Comparison of ENCODE assay signal across 9 mouse cellular contexts in genomic region chr4:81579389-81580110, GRCm38 (mm10).
DNase-seq lines count a peak whose midpoint lies in the region; ATAC-seq and TF ChIP-seq lines count a peak whose summit lies in the region.
"Had no signal": no experiment of that assay in that cellular context is flagged by ENCODE, and none has a peak within 500 bp of the region (broad histone marks: within the 10 kb centered on the region; RNA-seq: fewer than 3 reads in every experiment).

No protein-coding gene starts in this region.

- no peak for ATAC-seq in liver, embryonic 11.5 days (replicated peaks; ENCODE audit: low FRiP score)
- no peak for ATAC-seq in forebrain, embryonic 12.5 days (ENCODE audit: low FRiP score)
- 0 out of 2 replicates have a peak, but pooled peaks have one; percentile 27 for ATAC-seq in hindbrain, embryonic 16.5 days
- peak; percentile 21; the same call in 1 of the 2 replicates for ATAC-seq in neural tube, embryonic 14.5 days (ENCODE audit: low read depth)

- H3K36me3 ChIP-seq in liver, adult 2 months (ENCODE audit: control insufficient read depth, insufficient read depth, low read length), result no peaks in the 10 kb centered on the region
- H3K36me3 ChIP-seq in liver, embryonic 11.5 days (ENCODE audit: control insufficient read depth, insufficient read depth, low read length), result no peaks in the 10 kb centered on the region
- no peaks in the 10 kb centered on the region for H3K36me3 ChIP-seq in forebrain, embryonic 12.5 days (replicated peaks)
- H3K36me3 ChIP-seq in hindbrain, embryonic 16.5 days (ENCODE audit: control insufficient read depth, insufficient read depth, low read length), result no peaks in the 10 kb centered on the region
- no peaks in the 10 kb centered on the region for H3K36me3 ChIP-seq in neural tube, embryonic 14.5 days (ENCODE audit: control insufficient read depth, insufficient read depth, low read length)
- H3K36me3 ChIP-seq: heart, embryonic 15.5 days had no signal

- 0 out of 2 replicates have a peak overlapping the region, but pooled peaks have one; percentile 12 for H3K27ac ChIP-seq in liver, adult 2 months (replicated peaks; ENCODE audit: insufficient read depth, low read depth, low read length)
- no peak overlapping the region for H3K27ac ChIP-seq in liver, embryonic 11.5 days (ENCODE audit: low read depth, low read length)
- H3K27ac ChIP-seq in forebrain, embryonic 12.5 days, result peak overlapping the region; percentile 62; the same call in 1 of the 2 replicates
- H3K27ac ChIP-seq in hindbrain, embryonic 16.5 days (ENCODE audit: low read depth, low read length), result no peak overlapping the region
- peak overlapping the region; percentile 55; the same call in 1 of the 2 replicates for H3K27ac ChIP-seq in neural tube, embryonic 14.5 days (ENCODE audit: low read depth, low read length)
- H3K27ac ChIP-seq: kidney, postnatal 0 days had no signal

- no peak overlapping the region for H3K9ac ChIP-seq in liver, adult 2 months (ENCODE audit: low read depth, low read length)
- no peak overlapping the region for H3K9ac ChIP-seq in liver, embryonic 11.5 days (ENCODE audit: low read depth, low read length)
- H3K9ac ChIP-seq in forebrain, embryonic 12.5 days, result 0 out of 2 replicates have a peak overlapping the region, but pooled peaks have one; percentile 7
- no peak overlapping the region for H3K9ac ChIP-seq in hindbrain, embryonic 16.5 days (ENCODE audit: low read depth, low read length)
- H3K9ac ChIP-seq in neural tube, embryonic 14.5 days (replicated peaks; ENCODE audit: low read depth, low read length), result no peak overlapping the region
- H3K9ac ChIP-seq: heart, embryonic 15.5 days had no signal

- no peaks in the 10 kb centered on the region for H3K4me1 ChIP-seq in liver, adult 2 months (ENCODE audit: control insufficient read depth, insufficient read depth, low read length)
- H3K4me1 ChIP-seq in liver, embryonic 11.5 days (replicated peaks; ENCODE audit: control insufficient read depth, insufficient read depth, low read length), result no peaks in the 10 kb centered on the region; the same call in 1 of the 2 replicates
- peaks cover 13% of the 10 kb centered on the region for H3K4me1 ChIP-seq in forebrain, embryonic 12.5 days
- H3K4me1 ChIP-seq in hindbrain, embryonic 16.5 days (ENCODE audit: control insufficient read depth, insufficient read depth, low read depth, low read length), result peaks cover 2% of the 10 kb centered on the region; the same call in 1 of the 2 replicates
- H3K4me1 ChIP-seq in neural tube, embryonic 14.5 days (ENCODE audit: control insufficient read depth, insufficient read depth, low read length), result peaks cover 15% of the 10 kb centered on the region; the same call in 1 of the 2 replicates

- no peak for TF ChIP-seq POLR2A in liver, adult 2 months (IDR thresholded peaks at IDR 0.05; ENCODE audit: extremely low read depth, insufficient read depth, low read length)

- no peak for DNase-seq in liver, adult 2 months (ENCODE audit: extremely low read depth, low read depth, low spot score)
- no peak for DNase-seq in liver, embryonic 11.5 days (ENCODE audit: low spot score)
- DNase-seq in kidney, adult 18-20 months, result no peak
- DNase-seq in frontal cortex, adult 2 months (ENCODE audit: extremely low spot score in 1 of 2, low spot score in 1 of 2), result no peak

- H3K27me3 ChIP-seq in liver, adult 2 months (ENCODE audit: control insufficient read depth, insufficient read depth, low read length), result no peaks in the 10 kb centered on the region
- H3K27me3 ChIP-seq in liver, embryonic 11.5 days (replicated peaks; ENCODE audit: control insufficient read depth, insufficient read depth, low read length), result no peaks in the 10 kb centered on the region
- no peaks in the 10 kb centered on the region for H3K27me3 ChIP-seq in forebrain, embryonic 12.5 days
- peaks cover 2% of the 10 kb centered on the region; the same call in 1 of the 2 replicates for H3K27me3 ChIP-seq in hindbrain, embryonic 16.5 days (replicated peaks; ENCODE audit: control insufficient read depth, insufficient read depth, low read length)
- H3K27me3 ChIP-seq in neural tube, embryonic 14.5 days (ENCODE audit: control insufficient read depth, insufficient read depth, low read length), result no peaks in the 10 kb centered on the region
- H3K27me3 ChIP-seq: heart, embryonic 15.5 days had no signal

- no peak overlapping the region for H3K4me2 ChIP-seq in liver, embryonic 11.5 days
- peak overlapping the region; percentile 10; the same call in 1 of the 2 replicates for H3K4me2 ChIP-seq in forebrain, embryonic 12.5 days
- no peak overlapping the region for H3K4me2 ChIP-seq in hindbrain, embryonic 16.5 days (ENCODE audit: low read length)
- 0 out of 2 replicates have a peak overlapping the region, but pooled peaks have one; percentile 12 for H3K4me2 ChIP-seq in neural tube, embryonic 14.5 days (ENCODE audit: low read depth, low read length)
- H3K4me2 ChIP-seq: heart, embryonic 15.5 days had no signal

- no peak overlapping the region for H3K4me3 ChIP-seq in liver, adult 2 months (ENCODE audit: insufficient read depth, low read depth, low read length)
- H3K4me3 ChIP-seq in liver, embryonic 11.5 days (ENCODE audit: low read depth, low read length), result no peak overlapping the region
- H3K4me3 ChIP-seq in forebrain, embryonic 12.5 days (replicated peaks), result no peak overlapping the region
- H3K4me3 ChIP-seq in hindbrain, embryonic 16.5 days (ENCODE audit: low read length), result no peak overlapping the region
- H3K4me3 ChIP-seq in neural tube, embryonic 14.5 days (ENCODE audit: low read depth, low read length), result no peak overlapping the region
- H3K4me3 ChIP-seq: heart, embryonic 15.5 days had no signal

- no peak for TF ChIP-seq CTCF in liver, adult 2 months (IDR thresholded peaks at IDR 0.05; ENCODE audit: low read depth, low read length)

- H3K79me2 ChIP-seq in liver, adult 2 months (ENCODE audit: control insufficient read depth, insufficient read depth, low read length), result no peaks in the 10 kb centered on the region

- no peaks in the 10 kb centered on the region for H3K9me3 ChIP-seq in liver, embryonic 11.5 days (ENCODE audit: control insufficient read depth, low read length)
- H3K9me3 ChIP-seq in forebrain, embryonic 12.5 days, result no peaks in the 10 kb centered on the region
- no peaks in the 10 kb centered on the region for H3K9me3 ChIP-seq in hindbrain, embryonic 16.5 days (ENCODE audit: control insufficient read depth, low read length)
- H3K9me3 ChIP-seq in neural tube, embryonic 14.5 days (ENCODE audit: control insufficient read depth, low read length), result no peaks in the 10 kb centered on the region
- H3K9me3 ChIP-seq: heart, embryonic 15.5 days had no signal

- WGBS in liver, adult 2 months, result 81% methylated on average over 8 of the region's 8 CpGs
- whole genome bisulfite sequencing in liver, embryonic 11.5 days, result 74% methylated on average over 8 of the region's 8 CpGs
- 26% methylated on average over 8 of the region's 8 CpGs for WGBS in forebrain, embryonic 12.5 days
- WGBS in hindbrain, embryonic 16.5 days, result 33% methylated on average over 8 of the region's 8 CpGs
- WGBS in neural tube, embryonic 14.5 days, result 18% methylated on average over 8 of the region's 8 CpGs

Comparison
In these comparisons a context has a peak if more than half of its experiments do, and no peak if none do; other contexts are left out.
1. H3K27ac ChIP-seq: peak in liver, adult 2 months (single experiment), forebrain, embryonic 12.5 days (single experiment) and neural tube, embryonic 14.5 days (single experiment); none in liver, embryonic 11.5 days (single experiment) and hindbrain, embryonic 16.5 days (single experiment).
2. ATAC-seq: peak in hindbrain, embryonic 16.5 days (single experiment) and neural tube, embryonic 14.5 days (single experiment); none in liver, embryonic 11.5 days (single experiment) and forebrain, embryonic 12.5 days (single experiment).
3. H3K4me2 ChIP-seq: peak in forebrain, embryonic 12.5 days (single experiment) and neural tube, embryonic 14.5 days (single experiment); none in liver, embryonic 11.5 days (single experiment) and hindbrain, embryonic 16.5 days (single experiment).